Mouse (Mus musculus) C2C12 (cell line): ENCODE data around the gene Tcf3.

Experiments
- CEBPB ChIP-seq: IDR thresholded peaks from one replicate; pipeline ENCODE4 v1.6.1; 2011; ENCODE audit warnings: low read depth, mild to moderate bottlenecking, control low read depth, moderate library complexity
- CTCF ChIP-seq: IDR thresholded peaks from one replicate; pipeline ENCODE4 v1.5.1; 2011; ENCODE audit not compliant: control insufficient read depth, insufficient read depth, insufficient read length
- FOSL1 ChIP-seq: IDR thresholded peaks from one replicate; pipeline ENCODE4 v1.8.0; 2011; ENCODE audit warnings: mild to moderate bottlenecking, low read length; ENCODE audit not compliant: poor library complexity, insufficient read depth, severe bottlenecking
- MAX ChIP-seq: IDR thresholded peaks from one replicate; pipeline ENCODE4 v1.6.1; 2011; ENCODE audit warnings: mild to moderate bottlenecking, control low read depth
- MYOD1 ChIP-seq: IDR thresholded peaks from one replicate; pipeline ENCODE4 v1.6.1; 2011; ENCODE audit warnings: low read depth; ENCODE audit not compliant: control insufficient read depth, insufficient read length
- USF1 ChIP-seq: IDR thresholded peaks from one replicate; pipeline ENCODE4 v1.6.1; 2011; ENCODE audit warnings: low read depth, mild to moderate bottlenecking, control low read depth, moderate library complexity

DNA sequence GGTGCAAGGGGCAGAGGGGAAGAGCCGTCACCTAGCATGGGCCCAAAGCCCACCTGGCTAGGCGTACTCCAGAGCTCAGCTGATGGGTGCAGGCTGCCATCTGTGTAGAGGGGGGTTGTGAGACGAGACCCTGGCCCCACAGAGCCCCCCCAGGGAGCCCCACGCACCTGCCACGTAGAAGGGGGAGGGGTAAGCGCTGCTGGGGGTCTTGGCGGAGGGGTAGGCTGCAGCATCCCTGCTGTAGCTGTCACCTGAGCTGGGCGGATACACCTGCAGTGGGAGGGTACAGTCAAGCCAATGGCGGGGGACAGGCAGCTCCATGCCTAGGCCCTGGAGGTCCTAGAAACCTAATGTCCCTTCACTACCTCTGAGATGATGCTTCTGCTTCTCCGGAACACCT, 16.1 kb downstream of the Tcf3 start:
- TF ChIP-seq CTCF: no peak
- TF ChIP-seq USF1: no peak
- no peak for TF ChIP-seq FOSL1
- TF ChIP-seq MAX: no peak
- TF ChIP-seq MYOD1: no peak
- no peak for TF ChIP-seq CEBPB
